Mouse (Mus musculus) megakaryocyte-erythroid progenitor cell, adult 5-6 weeks (primary cell): ENCODE measurements around the gene Neurl1a. TPM values are rescaled to one million over a fixed set of nuclear protein-coding genes. Genes with fewer than 3 reads are reported as not detected.
A peak's percentile ranks its signal among the peaks of the same experiment; 100 is the strongest.

ENCODE experiments used
- ATAC-seq: replicated peaks from 2 replicates; pipeline ENCODE4 v1.8.0; 2016; ENCODE audit warnings: mild to moderate bottlenecking, inconsistent platforms; ENCODE audit not compliant: severe bottlenecking, poor library complexity, low FRiP score, low TSS enrichment
- total RNA-seq, 2 experiments: library from RNA; stranded (forward) in 1 of 2; stranded (reverse) in 1 of 2; fragments of 200-1000, 215-1000 nt in 1 of 2; fragments of >200 nt in 1 of 2; fragmentation: Nextera tagmentation in 1 of 2; gene quantifications; 2 replicates each; pipeline ENCODE4 v1.2.3; 2014 to 2017

Gene Neurl1a
- total RNA-seq, 2 experiments from 2014 or later: 0.04 TPM; not detected in 1

DNA sequence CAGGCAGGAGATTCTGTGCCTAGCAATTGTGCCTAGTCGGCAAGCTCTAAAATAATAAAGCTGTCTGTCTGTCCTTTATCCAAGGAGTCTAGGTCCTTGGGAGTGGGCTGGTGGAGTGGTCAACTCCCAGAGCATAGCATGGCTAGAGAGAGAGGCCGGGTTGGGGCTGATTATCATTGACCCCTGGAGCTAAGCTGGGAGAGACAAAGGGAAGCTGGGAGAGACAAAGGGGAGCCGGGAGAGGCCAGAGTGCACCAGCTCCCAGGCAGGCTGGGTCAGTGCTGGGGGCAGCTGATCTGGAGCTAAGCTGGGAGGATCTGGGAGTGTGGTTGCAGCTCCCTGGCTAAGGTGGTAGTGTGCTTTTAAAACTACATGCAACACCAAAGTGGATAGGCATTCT, 11.9 kb upstream of the Neurl1a start:
- no peak for ATAC-seq

DNA sequence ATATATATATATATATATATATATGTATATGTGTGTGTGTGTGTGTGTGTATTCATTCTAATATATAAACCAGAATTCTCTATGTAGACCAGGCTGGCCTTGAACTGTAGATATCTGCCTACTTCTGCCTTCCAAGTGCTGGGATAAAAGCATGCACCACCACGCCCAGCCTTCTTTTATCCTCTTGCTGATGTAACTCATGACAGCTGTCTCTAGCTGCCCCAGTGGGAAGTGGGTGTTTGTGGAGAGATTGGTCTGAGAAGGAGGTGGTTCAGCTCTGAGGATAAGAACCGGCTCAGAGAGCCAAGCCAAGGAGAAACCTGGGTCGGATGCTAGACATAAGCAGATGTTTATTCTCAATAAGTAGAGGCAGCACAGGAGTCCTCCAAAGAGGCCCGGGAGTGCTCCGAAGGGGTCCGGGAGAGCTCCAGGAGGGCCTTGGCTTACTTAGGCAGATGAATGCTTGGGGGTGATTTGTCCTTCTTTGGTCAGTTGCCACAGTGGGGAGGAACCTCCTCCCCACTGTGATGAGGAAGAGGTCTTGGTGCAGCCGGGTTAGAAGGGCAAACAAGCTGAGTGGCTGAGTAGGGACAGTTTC, 10.9 kb upstream of the Neurl1a start:
- no peak for ATAC-seq

DNA sequence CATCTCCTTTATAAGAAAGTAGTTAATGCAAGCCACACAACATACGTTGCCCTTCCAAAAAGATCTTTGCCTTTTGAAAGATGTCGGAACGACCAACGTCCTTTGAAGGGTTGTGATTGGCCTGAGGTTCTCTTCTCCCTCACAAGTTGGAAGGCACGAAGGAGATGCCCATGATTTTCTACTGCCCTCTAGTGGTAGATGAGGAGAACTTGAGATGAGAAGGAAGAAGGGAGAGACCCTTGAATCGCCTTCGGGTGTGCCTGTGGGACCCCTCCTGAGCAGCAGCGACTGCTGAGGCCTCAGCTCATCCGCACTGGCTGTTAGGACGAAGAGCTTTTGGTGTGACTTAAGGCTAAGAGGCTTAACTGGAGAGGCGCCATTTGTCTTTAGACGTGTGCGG, 10.4 kb upstream of the Neurl1a start:
- peak; percentile 81 for ATAC-seq

DNA sequence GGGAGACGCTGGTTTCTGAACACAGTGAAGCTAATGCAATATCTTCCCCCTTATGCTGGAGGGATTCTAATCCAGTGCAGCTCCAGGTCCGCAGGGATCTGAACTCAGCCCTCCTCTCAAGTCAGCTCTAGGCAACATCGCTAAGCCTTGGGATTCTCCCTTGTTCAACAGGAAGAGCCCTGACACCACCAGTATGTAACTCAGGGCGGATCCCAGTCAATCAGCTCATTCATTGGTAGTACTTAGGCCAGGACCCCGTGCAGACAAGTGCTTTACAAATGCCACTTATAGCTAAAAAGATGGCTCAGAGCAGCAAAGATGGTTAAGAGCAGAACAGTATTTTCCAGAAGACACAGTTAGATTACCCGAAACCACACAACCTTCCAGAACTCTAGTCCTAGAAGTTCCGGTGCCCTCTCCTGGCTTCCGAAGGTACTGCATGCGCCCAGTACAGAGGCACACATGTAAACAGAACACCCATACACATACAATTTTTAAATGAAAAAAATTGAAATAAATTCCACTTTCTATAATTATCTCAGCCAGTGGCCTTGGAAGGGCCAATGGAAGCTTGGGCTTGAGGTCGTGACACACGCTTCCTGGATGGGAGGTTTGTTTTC, 9.7 kb upstream of the Neurl1a start:
- peak; percentile 87 for ATAC-seq

DNA sequence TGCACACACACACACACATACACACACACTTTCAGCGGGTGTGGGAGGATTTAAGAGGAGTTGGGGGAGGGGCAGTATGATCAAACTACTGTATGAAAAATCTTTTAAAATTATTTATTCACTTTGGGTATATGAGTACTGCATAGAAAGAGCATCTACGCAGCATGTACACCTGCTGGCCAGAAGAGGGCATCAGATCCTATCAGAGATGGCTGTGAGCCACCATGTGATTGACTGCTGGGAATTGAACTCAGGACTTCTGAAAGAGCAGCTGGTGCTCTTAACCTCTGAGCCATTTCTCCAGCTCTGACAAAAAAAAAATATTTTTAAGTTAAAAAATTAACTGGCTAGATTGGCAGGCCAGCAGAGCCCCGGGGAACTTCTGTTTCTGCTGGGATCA, 4.1 kb upstream of the Neurl1a start:
- no peak for ATAC-seq

DNA sequence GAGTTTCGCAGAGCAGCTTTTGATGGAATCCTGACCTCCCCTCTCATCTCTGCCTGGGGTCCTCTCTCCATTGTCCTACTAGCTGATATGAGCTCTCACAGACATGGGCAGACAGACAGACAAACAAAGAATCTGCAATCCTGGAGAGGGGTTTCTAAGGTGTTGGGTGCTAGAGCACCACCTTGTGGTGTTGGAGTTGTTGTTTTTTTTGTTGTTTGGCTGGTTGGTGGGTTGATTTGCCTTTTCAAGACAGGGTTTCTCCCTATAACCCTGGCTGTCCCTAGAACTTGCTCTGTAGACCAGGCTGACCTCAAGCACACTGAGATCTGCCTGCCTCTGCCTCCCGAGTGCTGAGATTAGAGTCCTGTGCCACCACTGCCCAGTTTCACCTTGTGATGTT, 3.1 kb upstream of the Neurl1a start:
- ATAC-seq: no peak

DNA sequence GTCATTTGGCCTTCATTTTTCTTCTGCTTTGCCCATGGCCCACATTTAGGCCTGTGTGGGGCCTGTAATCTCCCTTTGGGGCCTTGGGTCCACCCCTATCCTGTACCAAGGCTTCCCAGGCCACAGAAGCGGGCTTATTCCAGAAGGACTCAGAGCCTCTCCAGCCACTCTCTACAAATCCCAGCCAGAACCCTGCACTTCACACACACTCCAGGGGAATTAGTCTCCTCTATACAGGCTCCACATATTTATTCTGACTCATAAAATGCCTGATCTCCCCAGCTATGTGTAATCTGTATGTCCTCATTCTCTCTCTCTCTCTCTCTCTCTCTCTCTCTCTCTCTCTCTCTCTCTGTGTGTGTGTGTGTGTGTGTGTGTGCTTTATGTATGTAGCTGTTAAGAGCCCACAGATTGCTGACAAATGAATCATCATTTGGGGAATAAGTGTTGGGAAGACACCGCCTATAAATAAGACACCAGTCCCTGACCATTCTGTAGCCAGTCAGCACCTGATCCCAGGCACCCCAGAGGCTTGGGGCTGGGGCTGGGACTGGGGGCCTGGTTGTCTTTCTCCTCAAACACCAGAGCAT, 1.6 kb upstream of the Neurl1a start:
- ATAC-seq: no peak

DNA sequence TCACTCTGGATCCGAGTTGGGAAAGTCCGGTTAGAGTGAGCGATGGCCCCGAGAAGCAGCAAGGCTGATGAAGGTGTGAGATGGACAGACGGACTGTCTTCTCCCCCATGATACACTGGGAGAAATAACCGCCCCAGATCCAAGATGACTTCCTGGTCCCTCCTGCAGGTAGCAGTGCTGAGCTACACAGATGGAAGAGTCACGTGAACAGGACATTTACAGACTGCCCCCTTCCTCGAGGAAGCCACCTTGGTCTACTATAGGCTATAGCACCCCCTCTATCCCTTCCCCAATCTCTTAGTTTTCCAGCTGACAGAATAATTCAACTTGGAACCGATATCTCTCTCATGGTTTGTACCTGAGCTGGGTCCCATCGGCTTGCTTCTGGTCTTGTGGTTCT, 619 bp upstream of the Neurl1a start:
- ATAC-seq: no peak

DNA sequence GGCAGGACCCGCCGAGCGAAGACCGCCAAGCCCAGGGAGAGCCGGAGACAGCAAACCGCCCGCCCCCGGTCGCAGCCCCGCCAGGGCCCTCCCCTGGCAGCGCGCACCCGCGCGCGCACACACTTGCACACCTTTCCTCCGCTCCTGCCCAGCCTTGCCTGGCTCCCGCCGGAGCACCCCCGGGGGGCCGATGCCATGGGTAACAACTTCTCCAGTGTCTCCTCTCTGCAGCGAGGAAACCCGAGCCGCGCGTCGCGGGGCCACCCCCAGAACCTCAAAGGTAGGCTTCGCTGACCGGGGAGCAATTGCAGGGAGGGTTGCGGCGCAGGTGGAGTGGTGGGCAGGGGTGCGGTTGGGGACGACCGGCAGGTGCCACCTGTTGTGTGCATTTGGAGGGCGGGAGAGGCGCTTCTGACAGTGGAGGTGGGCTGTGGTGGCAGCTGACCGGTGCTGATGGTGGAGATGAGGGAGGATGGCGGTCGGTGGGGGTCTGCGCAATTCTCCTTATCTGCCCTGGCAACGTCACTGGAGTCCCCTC, 721 bp downstream of the Neurl1a start:
- ATAC-seq: no peak

DNA sequence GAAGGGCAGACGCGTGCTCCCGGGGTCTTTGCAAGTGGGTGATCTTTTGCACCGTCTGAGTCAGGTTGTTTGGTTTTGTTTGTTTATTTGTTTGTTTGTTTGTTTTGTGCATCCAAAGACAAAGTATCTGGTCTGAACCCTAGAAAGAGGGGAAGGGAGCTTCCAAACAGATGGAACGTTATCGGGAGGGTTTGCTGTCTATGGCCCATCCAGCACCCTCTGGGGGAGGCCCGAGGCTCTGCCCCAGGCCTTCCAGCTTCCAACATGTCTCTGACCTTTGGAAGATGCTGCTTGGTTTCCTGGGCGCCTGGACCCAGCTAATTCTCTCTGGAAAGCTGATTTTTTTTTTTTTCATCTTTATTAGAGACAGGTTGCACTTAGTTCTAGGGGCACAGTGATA, 1.4 kb downstream of the Neurl1a start:
- ATAC-seq: no peak

DNA sequence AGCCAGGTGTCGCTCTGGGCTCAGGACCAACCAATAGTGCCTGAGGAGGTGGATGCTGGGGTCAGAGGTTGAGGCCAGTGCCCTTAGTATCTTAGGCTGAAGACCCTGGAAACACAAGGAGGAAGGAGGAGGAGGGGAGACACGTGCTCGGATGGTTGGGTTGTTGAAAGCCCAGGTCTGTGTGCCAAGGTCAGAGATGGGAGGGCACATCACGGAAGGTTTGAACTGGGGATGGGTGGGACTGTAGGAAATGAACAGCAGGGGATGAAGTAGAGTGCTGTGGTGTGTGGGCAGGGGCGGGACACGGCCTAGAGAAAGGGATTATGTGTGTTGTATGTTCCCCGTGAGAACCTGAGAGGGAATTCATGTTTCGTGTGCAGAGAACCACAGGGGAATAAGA, 5.6 kb downstream of the Neurl1a start:
- ATAC-seq: no peak

DNA sequence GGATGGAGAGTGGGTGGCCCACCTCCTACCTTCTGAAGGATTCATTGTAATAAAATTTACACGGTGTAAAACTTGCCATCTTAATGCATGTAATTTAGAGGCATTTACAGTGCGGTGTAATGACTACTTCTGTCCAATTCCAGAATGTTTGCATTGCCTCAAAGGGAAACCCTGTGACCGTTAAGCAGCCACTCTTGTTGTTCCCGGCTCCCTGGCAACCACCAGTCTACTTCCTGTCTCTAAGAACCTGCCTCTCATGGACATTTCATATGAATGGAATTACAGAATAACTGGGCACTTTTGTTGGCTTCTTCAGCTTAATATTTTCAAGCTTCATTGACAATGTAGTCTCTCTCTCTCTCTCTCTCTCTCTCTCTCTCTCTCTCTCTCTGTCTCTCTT, 6.1 kb downstream of the Neurl1a start:
- no peak for ATAC-seq

DNA sequence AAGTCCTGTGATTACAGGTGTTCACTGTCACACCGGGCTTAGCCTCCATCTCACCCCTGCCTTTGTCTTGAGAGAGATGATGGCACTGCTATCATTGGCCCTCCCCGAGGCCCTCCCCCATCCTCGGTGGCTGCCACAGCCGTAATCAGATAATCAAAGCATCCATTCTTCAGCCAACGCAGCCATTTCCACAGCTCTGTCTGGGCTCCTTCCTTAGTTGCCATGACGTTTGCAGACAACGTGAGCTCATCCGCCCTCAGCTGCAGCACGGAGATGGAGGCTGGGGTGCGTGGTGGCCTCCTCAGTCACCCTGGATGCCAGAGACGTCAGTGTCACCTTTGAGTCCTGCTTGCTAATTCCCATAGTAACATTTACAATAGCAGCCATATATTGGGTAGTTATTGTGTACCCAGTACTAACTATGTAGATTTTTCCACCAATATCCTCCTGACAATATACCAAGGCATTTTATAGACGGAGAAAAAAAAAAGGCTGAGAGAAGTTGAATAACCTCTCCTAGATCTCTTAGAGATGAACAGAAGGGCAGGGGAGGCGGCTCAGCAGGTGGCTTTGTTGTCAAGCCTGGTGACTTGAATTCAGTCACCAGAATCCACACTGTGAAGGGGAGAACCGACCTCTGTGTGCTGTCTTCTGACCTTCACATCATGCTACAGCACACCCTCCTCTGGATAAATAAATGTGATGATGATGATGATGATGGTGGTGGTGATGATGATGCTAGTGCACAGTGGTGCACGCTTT, 8.1 kb downstream of the Neurl1a start:
- no peak for ATAC-seq

DNA sequence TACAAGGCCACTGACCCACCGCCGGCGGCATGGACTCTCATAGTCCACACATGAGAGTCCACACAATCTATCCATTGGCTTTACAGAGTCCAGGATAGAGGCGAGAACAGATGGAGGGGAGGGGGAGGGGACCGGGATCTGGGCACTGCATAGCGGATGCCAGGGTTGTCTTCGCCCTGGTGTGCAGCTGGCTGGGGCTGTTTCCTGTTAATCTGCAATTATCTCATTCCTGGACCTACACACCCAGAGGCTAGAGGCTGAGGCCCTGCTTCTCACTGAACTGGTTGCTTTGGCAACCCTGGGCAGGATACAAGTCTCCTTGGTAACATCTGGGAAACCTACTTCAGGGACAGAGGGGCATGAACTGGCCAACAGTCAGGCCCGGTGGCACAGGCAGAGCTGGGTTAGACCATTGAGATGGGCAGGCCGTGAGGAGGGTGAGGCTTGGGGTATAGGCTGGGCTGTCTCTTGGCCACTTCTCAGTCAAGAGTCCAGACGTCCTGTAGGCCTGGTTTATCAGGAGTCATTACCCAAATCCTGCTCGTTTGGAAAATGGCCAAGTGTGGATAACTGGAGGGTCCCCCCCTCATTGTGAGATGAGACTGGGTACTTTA, 10.0 kb downstream of the Neurl1a start:
- ATAC-seq: no peak

DNA sequence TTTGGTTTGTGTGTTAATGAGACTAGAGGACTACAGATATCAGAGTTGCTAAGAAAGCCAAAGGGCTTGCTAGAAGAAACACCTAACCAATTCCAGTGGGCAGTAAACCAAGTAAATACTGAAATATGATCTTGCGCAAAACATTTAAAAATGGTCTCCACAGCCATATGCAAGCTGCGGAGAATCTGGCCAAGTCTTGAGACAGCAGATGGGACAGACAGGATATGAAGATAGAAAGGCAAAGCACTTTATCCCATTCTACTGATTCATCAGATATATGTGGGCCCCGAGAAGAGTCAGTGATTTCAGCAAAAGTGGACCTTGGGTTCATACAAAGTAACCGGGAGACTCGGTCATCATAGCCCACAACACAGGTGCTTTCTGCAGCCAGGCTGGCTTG, 13.5 kb downstream of the Neurl1a start:
- no peak for ATAC-seq

DNA sequence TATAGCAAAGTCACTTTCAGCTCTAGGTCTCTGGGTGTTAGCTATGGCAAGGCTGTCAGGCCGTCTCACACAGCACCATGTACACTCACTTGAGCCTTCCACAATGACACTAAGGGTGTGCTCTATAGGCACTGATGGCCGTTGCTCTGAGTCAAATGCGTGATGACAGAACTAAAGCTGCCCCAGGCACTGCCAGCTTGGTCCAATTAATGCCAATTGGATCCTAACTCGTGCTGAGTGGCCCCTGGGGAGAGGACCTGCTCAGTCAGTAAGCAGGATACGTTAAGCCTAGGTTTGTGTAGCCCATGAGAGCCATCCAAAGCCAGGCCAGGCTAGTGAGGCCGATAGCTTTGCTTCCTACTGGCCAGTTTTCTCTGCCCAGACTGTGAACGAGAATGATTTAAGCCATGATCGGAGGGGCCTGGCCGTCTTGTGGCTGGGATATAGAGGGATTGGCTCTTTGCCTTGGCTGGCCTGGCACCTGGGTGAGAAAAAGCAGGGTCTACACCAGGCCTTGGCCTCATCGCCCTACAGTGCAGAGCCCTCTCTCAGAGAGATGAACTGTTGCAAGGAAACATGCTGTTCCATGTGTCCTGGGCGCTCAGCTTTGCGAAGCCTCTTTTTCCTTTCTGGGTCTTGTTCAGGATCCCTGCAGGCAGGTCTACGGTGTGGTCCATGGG, 20.2 kb downstream of the Neurl1a start:
- no peak for ATAC-seq

DNA sequence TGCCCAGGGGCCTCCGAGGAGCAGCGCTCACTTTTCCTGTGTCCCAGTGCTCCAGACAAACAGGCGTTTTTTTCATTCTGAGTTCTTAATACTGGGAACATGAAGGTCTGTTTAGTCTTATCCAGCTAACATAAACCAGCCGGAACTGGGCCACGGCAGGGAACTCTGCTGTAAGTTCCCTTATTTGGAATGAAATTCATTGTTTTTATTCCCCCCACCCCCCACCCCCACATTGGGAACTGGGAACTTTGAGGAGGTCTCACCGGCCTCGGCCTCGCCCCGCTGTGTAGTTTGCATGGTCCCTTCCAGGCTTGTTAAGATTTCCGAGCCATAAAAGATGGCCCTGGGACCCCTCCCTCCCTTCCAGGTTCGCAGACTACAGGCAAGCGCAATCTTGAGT, 23.4 kb downstream of the Neurl1a start:
- no peak for ATAC-seq

DNA sequence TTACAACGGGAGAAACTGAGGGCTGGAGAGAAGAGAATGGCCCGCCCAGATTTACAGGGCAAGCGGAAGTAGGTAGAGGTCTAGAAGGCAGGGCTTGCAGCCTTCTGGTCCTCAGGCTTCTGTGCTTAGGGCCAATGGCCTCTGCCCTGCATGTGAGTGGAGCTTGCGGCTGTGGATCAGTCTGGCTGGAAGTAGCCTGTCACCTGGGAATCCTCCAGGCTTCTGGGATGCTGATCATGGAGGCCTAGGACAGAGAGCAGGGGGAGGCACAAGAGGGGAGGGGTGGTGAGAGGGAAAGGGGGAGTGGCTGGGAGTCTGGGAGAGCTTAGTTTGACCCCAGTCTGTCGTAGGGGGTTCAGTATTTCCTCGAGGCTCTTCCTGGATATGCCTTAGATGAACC, 23.8 kb downstream of the Neurl1a start:
- no peak for ATAC-seq

DNA sequence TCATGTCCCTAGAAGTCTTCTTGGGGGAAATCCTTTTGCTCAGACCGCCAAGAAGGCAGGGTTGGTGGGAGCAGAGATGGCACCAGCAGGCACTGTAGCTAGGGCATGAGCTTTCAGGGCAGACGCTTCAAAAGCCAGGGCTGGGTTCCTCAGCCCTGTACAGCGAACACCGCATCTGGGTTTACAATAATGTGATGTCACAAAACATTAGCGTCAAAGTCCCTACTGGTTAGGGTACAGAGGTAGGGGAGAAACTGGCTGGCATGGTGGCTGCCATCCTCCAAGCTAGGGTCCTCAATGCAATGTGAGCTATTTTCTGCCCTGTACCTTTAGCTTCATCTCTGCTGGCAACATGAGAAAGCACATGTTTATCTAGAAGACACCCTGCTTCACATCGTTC, 24.4 kb downstream of the Neurl1a start:
- no peak for ATAC-seq

DNA sequence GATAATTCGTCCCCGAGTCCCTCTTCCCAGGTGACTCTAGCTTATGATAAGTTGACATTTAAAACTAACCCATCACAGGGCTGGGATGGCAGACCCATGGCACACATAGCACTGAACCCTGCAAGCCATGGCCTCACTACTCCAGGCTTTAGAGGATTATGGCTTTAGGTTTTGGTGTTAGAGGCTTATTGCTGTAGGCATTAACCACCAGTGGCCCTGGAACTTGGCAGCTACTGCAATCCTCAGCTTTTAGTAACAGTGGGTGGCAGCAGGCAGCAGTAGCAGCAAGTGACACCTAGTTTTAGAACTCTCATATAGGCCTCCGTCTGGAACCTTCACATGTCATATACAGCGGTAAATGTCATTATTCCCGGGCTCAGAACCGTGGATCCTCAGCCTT, 26.0 kb downstream of the Neurl1a start:
- ATAC-seq: no peak
